In genomic region chr6:92827360-92827759, GRCm38 (mm10) we compare ENCODE assay signal across 19 mouse cellular contexts. TPM values are rescaled to one million over a fixed set of nuclear protein-coding genes. Genes with fewer than 3 reads are reported as not detected.
DNase-seq lines count a peak whose midpoint lies in the region; ATAC-seq and TF ChIP-seq lines count a peak whose summit lies in the region.
"Had no signal": no experiment of that assay in that cellular context is flagged by ENCODE, and none has a peak within 500 bp of the region (broad histone marks: within the 10 kb centered on the region; RNA-seq: fewer than 3 reads in every experiment).

No protein-coding gene starts in this region.

- peaks cover 6% of the 10 kb centered on the region; the same call in 1 of the 2 replicates for H3K4me1 ChIP-seq in embryonic facial prominence, embryonic 14.5 days (ENCODE audit: control insufficient read depth, insufficient read depth, low read length)
- H3K4me1 ChIP-seq in embryonic facial prominence, embryonic 10.5 days, result peaks cover 36% of the 10 kb centered on the region
- peaks cover 0 to 7% of the 10 kb centered on the region in 2 experiments; a peak in 3 of 4 replicates for H3K4me1 ChIP-seq in ES-E14 (ENCODE audit: control insufficient read depth in 2 of 2, insufficient read depth in 2 of 2, low read length in 2 of 2, poor library complexity in 1 of 2)
- H3K4me1 ChIP-seq in heart, embryonic 13.5 days, result peaks cover 37% of the 10 kb centered on the region
- H3K4me1 ChIP-seq: lung, embryonic 15.5 days; neural tube, embryonic 15.5 days had no signal

- no peak overlapping the region for H3K4me2 ChIP-seq in embryonic facial prominence, embryonic 14.5 days (ENCODE audit: low read depth, low read length)
- peak overlapping the region; percentile 35 for H3K4me2 ChIP-seq in heart, embryonic 13.5 days
- H3K4me2 ChIP-seq: embryonic facial prominence, embryonic 15.5 days; limb, embryonic 13.5 days; lung, embryonic 15.5 days; neural tube, embryonic 15.5 days had no signal

- no peak for ATAC-seq in embryonic facial prominence, embryonic 14.5 days (ENCODE audit: low read depth)
- no peak for ATAC-seq in heart, embryonic 13.5 days (ENCODE audit: extremely low read depth, insufficient number of reproducible peaks, low FRiP score, low TSS enrichment)
- ATAC-seq: Patski had no signal

- H3K27ac ChIP-seq in embryonic facial prominence, embryonic 14.5 days (replicated peaks; ENCODE audit: low read depth, low read length), result no peak overlapping the region
- no peak overlapping the region; the same call in 1 of the 2 replicates for H3K27ac ChIP-seq in embryonic facial prominence, embryonic 10.5 days (replicated peaks)
- no peak overlapping the region for H3K27ac ChIP-seq in ES-E14 (ENCODE audit: insufficient read depth, low read depth, low read length, poor library complexity, severe bottlenecking)
- peak overlapping the region; percentile 61 for H3K27ac ChIP-seq in heart, embryonic 13.5 days (replicated peaks)
- H3K27ac ChIP-seq: embryonic facial prominence, embryonic 15.5 days; hindbrain, embryonic 10.5 days; limb, embryonic 13.5 days; lung, embryonic 15.5 days; neural tube, embryonic 15.5 days had no signal

- H3K9ac ChIP-seq in embryonic facial prominence, embryonic 14.5 days (ENCODE audit: low read depth, low read length), result no peak overlapping the region
- no peak overlapping the region for H3K9ac ChIP-seq in ES-E14 (ENCODE audit: insufficient read depth, low read depth, low read length, poor library complexity, severe bottlenecking)
- no peak overlapping the region for H3K9ac ChIP-seq in heart, embryonic 13.5 days
- H3K9ac ChIP-seq: embryonic facial prominence, embryonic 15.5 days; limb, embryonic 13.5 days; lung, embryonic 15.5 days; neural tube, embryonic 15.5 days had no signal

- 35% methylated on average over 5 of the region's 5 CpGs for WGBS in embryonic facial prominence, embryonic 14.5 days
- WGBS in embryonic facial prominence, embryonic 10.5 days, result 51% methylated on average over 5 of the region's 5 CpGs
- WGBS in heart, embryonic 13.5 days, result 27% methylated on average over 5 of the region's 5 CpGs

- H3K4me3 ChIP-seq in embryonic facial prominence, embryonic 14.5 days (ENCODE audit: low read depth, low read length), result no peak overlapping the region
- no peak overlapping the region for H3K4me3 ChIP-seq in embryonic facial prominence, embryonic 10.5 days
- no peak overlapping the region for H3K4me3 ChIP-seq in ES-E14 (ENCODE audit: insufficient read depth in 1 of 2, low read depth in 1 of 2, low read length in 2 of 2, poor library complexity in 1 of 2, severe bottlenecking in 1 of 2)
- H3K4me3 ChIP-seq in heart, embryonic 13.5 days, result peak overlapping the region; percentile 17; the same call in 1 of the 2 replicates
- H3K4me3 ChIP-seq: embryonic facial prominence, embryonic 15.5 days; hindbrain, embryonic 10.5 days; limb, embryonic 13.5 days; lung, embryonic 15.5 days; neural tube, embryonic 15.5 days had no signal

- intact Hi-C loops in left cerebral cortex, postnatal 25 days (cut with DNase I), result no loop called here

- no peaks in the 10 kb centered on the region for H3K9me3 ChIP-seq in embryonic facial prominence, embryonic 14.5 days (ENCODE audit: control insufficient read depth, low read length)
- no peaks in the 10 kb centered on the region for H3K9me3 ChIP-seq in embryonic facial prominence, embryonic 10.5 days
- no peaks in the 10 kb centered on the region for H3K9me3 ChIP-seq in ES-E14 (ENCODE audit: control insufficient read depth, insufficient read depth, low read depth, low read length)
- no peaks in the 10 kb centered on the region for H3K9me3 ChIP-seq in heart, embryonic 13.5 days
- H3K9me3 ChIP-seq: embryonic facial prominence, embryonic 15.5 days; hindbrain, embryonic 10.5 days; limb, embryonic 13.5 days; lung, embryonic 15.5 days; neural tube, embryonic 15.5 days had no signal

- no peaks in the 10 kb centered on the region for H3K36me3 ChIP-seq in embryonic facial prominence, embryonic 14.5 days (ENCODE audit: control insufficient read depth, insufficient read depth, low read length)
- 0 out of 2 replicates have a peak, but pooled peaks cover 3% of the 10 kb centered on the region for H3K36me3 ChIP-seq in embryonic facial prominence, embryonic 10.5 days (replicated peaks)
- H3K36me3 ChIP-seq in ES-E14 (ENCODE audit: control insufficient read depth, insufficient read depth, low read length, poor library complexity, severe bottlenecking), result no peaks in the 10 kb centered on the region
- peaks cover 16% of the 10 kb centered on the region; the same call in 1 of the 2 replicates for H3K36me3 ChIP-seq in heart, embryonic 13.5 days
- H3K36me3 ChIP-seq: embryonic facial prominence, embryonic 15.5 days; hindbrain, embryonic 10.5 days; lung, embryonic 15.5 days; neural tube, embryonic 15.5 days had no signal

- DNase-seq in embryonic facial prominence, embryonic 14.5 days (ENCODE audit: low spot score), result peak; percentile 35
- DNase-seq in embryonic facial prominence, embryonic 10.5 days (ENCODE audit: low spot score), result no peak
- DNase-seq in kidney, postnatal 14 days, result peak; percentile 48
- DNase-seq in kidney, adult 18-20 months, result no peak
- no peak for DNase-seq in ES-E14 (ENCODE audit: low read depth, low spot score)
- DNase-seq in spleen, postnatal 10 days (ENCODE audit: low spot score in 2 of 2), result no peak
- DNase-seq in left cerebral cortex, postnatal 25 days (ENCODE audit: low spot score in 2 of 2), result no peak
- DNase-seq: cerebellum, postnatal 36 days; layer of hippocampus, postnatal 36 days; thymus, postnatal 36 days had no signal

- in situ Hi-C loops in ES-E14 (cut with MboI; ENCODE audit: low sequenced_read_pairs in 2 of 2, unreplicated experiment in 2 of 2), result no loop called here

- no peaks in the 10 kb centered on the region for H3K27me3 ChIP-seq in embryonic facial prominence, embryonic 14.5 days (replicated peaks; ENCODE audit: control insufficient read depth, insufficient read depth, low read length)
- no peaks in the 10 kb centered on the region for H3K27me3 ChIP-seq in embryonic facial prominence, embryonic 10.5 days (replicated peaks; ENCODE audit: low read depth, poor library complexity, severe bottlenecking)
- H3K27me3 ChIP-seq in heart, embryonic 13.5 days (replicated peaks), result no peaks in the 10 kb centered on the region
- H3K27me3 ChIP-seq: embryonic facial prominence, embryonic 15.5 days; limb, embryonic 13.5 days; lung, embryonic 15.5 days; neural tube, embryonic 15.5 days; Patski had no signal

TF ChIP-seq in ES-E14, 5 proteins besides CTCF, POLR2A, EP300 and RAD21:
- TF ChIP-seq ZNF384 (IDR thresholded peaks at IDR 0.05; ENCODE audit: low read depth, low read length) (peak; percentile 83), HCFC1 (IDR thresholded peaks at IDR 0.05; ENCODE audit: borderline replicate concordance, insufficient read depth, low read length) (no peak), CHD2 (IDR thresholded peaks at IDR 0.05; ENCODE audit: low read depth, low read length) (peak; percentile 18; the same call in 1 of the 2 replicates), ZC3H11A (IDR thresholded peaks at IDR 0.05; ENCODE audit: borderline replicate concordance, low read depth, low read length) (no peak), MAFK (IDR thresholded peaks at IDR 0.05; ENCODE audit: insufficient read depth, low read depth, low read length) (peak; percentile 66; the same call in 1 of the 2 replicates)
TF ChIP-seq in ES-E14: peak in this region for 3.

RNA-seq across cellular contexts. Expression of gene A730049H05Rik, which starts 11.1 kb away (rescaled TPM):
- 0.58 and 0.61 TPM in 2 replicates for polyA plus RNA-seq in embryonic facial prominence, embryonic 14.5 days (2014; fragmentation: Nextera tagmentation; extraction: Ambion mirVana)
- polyA plus RNA-seq in embryonic facial prominence, embryonic 10.5 days (2016; fragmentation: Nextera tagmentation; extraction: Ambion mirVana), result 1.5 TPM in 2 replicates
- 1.6 and 2.5 TPM in 2 replicates for total RNA-seq in ES-E14 (2012; rRNA removed)
- 4.0 and 5.6 TPM in 2 replicates for polyA plus RNA-seq in heart, embryonic 13.5 days (2015; fragmentation: Nextera tagmentation; extraction: Ambion mirVana)
- under 1 TPM in 1 of 2 experiments, not detected in 1; 0.16 TPM for total RNA-seq in left cerebral cortex, postnatal 25 days (2021)
- polyA plus RNA-seq: C2C12 had no signal

RNA-seq across cellular contexts. Expression of gene Gm15737, which starts 41.8 kb away (rescaled TPM):
- polyA plus RNA-seq in embryonic facial prominence, embryonic 14.5 days (2014; fragmentation: Nextera tagmentation; extraction: Ambion mirVana), result 0.10 and 0.12 TPM in 2 replicates
- polyA plus RNA-seq in embryonic facial prominence, embryonic 10.5 days (2016; fragmentation: Nextera tagmentation; extraction: Ambion mirVana), result not detected in 2 replicates
- 0.04 TPM in 1 of 2 replicates, not detected in the other for total RNA-seq in ES-E14 (2012; rRNA removed)
- polyA plus RNA-seq in heart, embryonic 13.5 days (2015; fragmentation: Nextera tagmentation; extraction: Ambion mirVana), result 0.22 and 0.24 TPM in 2 replicates
- not detected for total RNA-seq in left cerebral cortex, postnatal 25 days (2021)
- total RNA-seq: layer of hippocampus, postnatal 36 days; midbrain, postnatal 0 days had no signal
- polyA plus RNA-seq: C2C12; midbrain, postnatal 0 days; neural tube, embryonic 15.5 days had no signal

Comparison
In these comparisons a context has a peak if more than half of its experiments do, and no peak if none do; other contexts are left out.
1. DNase-seq: peak in embryonic facial prominence, embryonic 14.5 days (single experiment) and kidney, postnatal 14 days (single experiment); none in embryonic facial prominence, embryonic 10.5 days (single experiment), kidney, adult 18-20 months (single experiment), ES-E14 (single experiment), spleen, postnatal 10 days (0 of 2) and left cerebral cortex, postnatal 25 days (0 of 2).